Mouse (Mus musculus) heart, adult 10 weeks (tissue): ENCODE results near the gene Spcs3. TPM values are rescaled to one million over a fixed set of nuclear protein-coding genes. Genes with fewer than 3 reads are reported as not detected.

ENCODE experiments used
- polyA plus RNA-seq: library from polyadenylated mRNA; stranded (reverse); fragments of 350-450 nt; fragmentation: Illumina TruSeq; extraction: RNeasy Lipid Tissue Mini Kit (QIAGEN cat#74804); gene quantifications from one replicate; pipeline ENCODE4 v1.2.3, GENCODE M21; 2014; ENCODE audit warnings: low read depth, low replicate concordance

Spcs3 gene
- polyA plus RNA-seq, result 41.7 TPM

DNA sequence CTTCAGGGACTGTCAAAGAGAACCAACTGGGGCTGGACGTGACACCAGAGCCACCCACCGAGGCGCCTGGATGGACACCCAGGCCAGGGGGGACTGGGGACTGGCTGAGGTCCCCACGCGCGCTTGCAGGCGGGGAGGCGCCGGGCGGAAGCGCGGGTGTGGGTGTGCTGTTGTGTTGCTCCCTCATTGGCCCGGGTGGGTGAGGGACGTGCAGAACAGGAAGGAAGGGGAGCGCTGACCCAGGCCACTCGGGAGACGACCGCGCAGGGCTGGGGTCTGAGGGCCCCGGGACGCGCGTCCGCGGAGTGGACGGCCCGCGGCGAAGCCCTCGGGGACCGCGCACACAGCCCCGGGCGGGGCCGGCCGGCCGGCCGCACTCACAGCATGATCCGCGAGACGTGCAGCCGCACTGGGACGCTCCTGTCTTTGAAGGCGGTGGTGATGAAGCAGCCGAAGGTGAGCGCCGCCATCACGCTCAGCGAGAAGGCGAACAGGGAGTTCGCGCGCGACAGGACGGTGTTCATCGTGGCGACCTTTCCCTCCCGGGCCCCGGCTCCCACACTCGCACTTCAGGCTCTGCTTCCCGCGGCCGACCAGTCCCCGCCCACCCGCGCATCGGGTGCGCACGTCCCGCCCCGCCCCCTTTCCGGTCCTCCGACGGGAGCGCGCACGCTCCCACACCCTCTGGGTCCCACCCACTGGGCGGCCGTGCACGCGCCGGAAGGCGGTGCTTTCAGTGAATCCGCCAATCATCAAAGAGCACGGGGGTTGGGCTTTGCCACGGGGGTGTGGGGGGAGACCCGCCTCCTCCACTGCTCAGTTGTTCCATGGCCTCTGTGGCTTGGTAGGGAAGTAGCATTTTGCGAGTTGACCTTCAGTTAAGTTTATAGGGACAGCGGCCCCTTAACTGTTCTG is at the start of gene Spcs3, which contains the start of gene Asb5:
Gene Spcs3 (minus strand): TSS at position 617 of the 915 bp plus-strand sequence.
Gene Asb5 (plus strand): TSS at position 199 of the 915 bp plus-strand sequence.

Other genes with a start within 250 kb of the Spcs3 start
- 25.2 TPM for gene Asb5, start 418 bp downstream of the Spcs3 start, polyA plus RNA-seq
- gene Spata4, start 70.8 kb upstream of the Spcs3 start, polyA plus RNA-seq, result not detected